Mouse (Mus musculus): ENCODE data around the gene Rps13. TPM values are rescaled to one million over a fixed set of nuclear protein-coding genes. Genes with fewer than 3 reads are reported as not detected.
A peak's percentile ranks its signal among the peaks of the same experiment; 100 is the strongest.
"Not testable (repeated sequence)": the region's sequence is repeated elsewhere in the genome, so short reads cannot be mapped to it uniquely, and the experiment has no call there.

Gene Rps13
- 323 TPM for polyA plus RNA-seq (2021)

- in situ Hi-C loops (cut with MboI; ENCODE audit: low pct_unique_long_range_greater_than_20kb): no loop called here
- ATAC-seq: peak; percentile 94
- POLR2A ChIA-PET: no interaction called here
- no peak for TF ChIP-seq CTCF (IDR thresholded peaks at IDR 0.05)
- DNase-seq (ENCODE audit: low read depth, low spot score): no peak
- CTCF ChIA-PET: interaction anchor here (1.1 kb wide), 1 partner anchor 11 kb away, joined by 3 read pairs; no protein-coding TSS in a partner anchor
- H3K27me3 ChIP-seq: no peaks in the 10 kb centered on the region
Observed at GRCm38 (mm10) chr7:116333713-116334668, at the start of gene Rps13. Gene Rps13 (minus strand): TSS chr7:116334195.

- CTCF ChIA-PET: interaction anchor here (1.0 to 1.1 kb wide), 2 partner anchors 15 to 22 kb away, joined by 3 to 5 read pairs; no protein-coding TSS in a partner anchor
- ATAC-seq; DNase-seq (ENCODE audit: low read depth, low spot score); POLR2A ChIA-PET; H3K27me3 ChIP-seq; in situ Hi-C loops (cut with MboI; ENCODE audit: low pct_unique_long_range_greater_than_20kb): not testable (repeated sequence)
- TF ChIP-seq CTCF (IDR thresholded peaks at IDR 0.05): peak; percentile 38
Observed at GRCm38 (mm10) chr7:116379181-116379580, 45.2 kb upstream of the Rps13 start.

GRCm38 (mm10) chr7:116374284-116374683 is 40.3 kb upstream of the Rps13 start:
- no peak for DNase-seq (ENCODE audit: low read depth, low spot score)
- no peak for TF ChIP-seq CTCF (IDR thresholded peaks at IDR 0.05)
- in situ Hi-C loops (cut with MboI; ENCODE audit: low pct_unique_long_range_greater_than_20kb): no loop called here
- H3K27me3 ChIP-seq: no peaks in the 10 kb centered on the region
- CTCF ChIA-PET: interaction anchor here (1.0 to 1.2 kb wide), 2 partner anchors 13 to 14 kb away, joined by 3 to 4 read pairs; no protein-coding TSS in a partner anchor
- POLR2A ChIA-PET: interaction anchor here (1.3 kb wide), 1 partner anchor 9 kb away, joined by 3 read pairs; no protein-coding TSS in a partner anchor
- no peak for ATAC-seq

- peak; percentile 67 for TF ChIP-seq CTCF (IDR thresholded peaks at IDR 0.05)
- CTCF ChIA-PET: no interaction called here
- DNase-seq (ENCODE audit: low read depth, low spot score) (no peak), ATAC-seq (no peak)
- in situ Hi-C loops (cut with MboI; ENCODE audit: low pct_unique_long_range_greater_than_20kb): no loop called here
- POLR2A ChIA-PET: no interaction called here
- no peaks in the 10 kb centered on the region for H3K27me3 ChIP-seq
Observed at GRCm38 (mm10) chr7:116336226-116336625, 2.2 kb upstream of the Rps13 start.

DNA sequence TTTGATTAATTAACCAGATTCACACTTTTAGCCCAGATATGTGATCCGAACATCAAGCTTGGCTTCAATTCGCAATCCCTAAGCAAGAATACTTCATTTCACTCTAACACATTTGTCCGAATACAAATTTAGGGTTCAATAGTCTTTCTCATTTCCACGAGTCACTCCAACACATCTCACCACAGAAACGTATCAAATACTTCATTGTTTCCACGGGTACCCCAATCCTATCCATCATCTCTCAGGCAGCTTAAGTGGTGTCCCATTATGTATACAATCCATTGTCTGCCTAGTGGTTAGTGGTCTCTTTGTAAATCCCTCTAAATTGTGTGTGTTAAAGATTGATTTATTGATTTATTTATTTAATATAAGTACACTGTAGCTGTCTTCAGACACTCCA is 1.1 kb upstream of the Rps13 start:
- no peak for DNase-seq (ENCODE audit: low read depth, low spot score)
- no peak for TF ChIP-seq CTCF (IDR thresholded peaks at IDR 0.05)
- no peaks in the 10 kb centered on the region for H3K27me3 ChIP-seq
- ChIA-PET POLR2A (no interaction called here), CTCF (no interaction called here)
- in situ Hi-C loops (cut with MboI; ENCODE audit: low pct_unique_long_range_greater_than_20kb): no loop called here
- no peak for ATAC-seq

DNA sequence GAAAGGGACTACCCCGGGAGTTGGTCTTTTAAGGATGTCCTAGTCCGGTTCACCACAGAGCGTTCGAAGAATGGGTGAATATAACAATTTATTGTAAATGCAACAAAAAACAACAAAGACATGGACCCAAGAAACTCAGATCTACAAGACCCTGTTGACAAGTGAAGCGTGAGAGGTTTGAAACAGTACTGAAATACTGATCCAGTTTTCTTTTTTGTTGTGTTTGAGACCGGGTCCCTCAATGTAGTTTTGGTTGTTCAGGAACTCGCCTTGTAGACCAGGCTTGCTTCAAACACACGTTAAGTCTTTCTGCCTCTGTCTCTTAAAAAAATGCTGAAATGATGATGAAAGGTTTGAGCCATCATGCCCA is 659 bp upstream of the Rps13 start:
- TF ChIP-seq CTCF (IDR thresholded peaks at IDR 0.05): no peak
- ATAC-seq (no peak), DNase-seq (ENCODE audit: low read depth, low spot score) (no peak)
- in situ Hi-C loops (cut with MboI; ENCODE audit: low pct_unique_long_range_greater_than_20kb): no loop called here
- ChIA-PET CTCF (no interaction called here), POLR2A (no interaction called here)
- no peaks in the 10 kb centered on the region for H3K27me3 ChIP-seq

DNA sequence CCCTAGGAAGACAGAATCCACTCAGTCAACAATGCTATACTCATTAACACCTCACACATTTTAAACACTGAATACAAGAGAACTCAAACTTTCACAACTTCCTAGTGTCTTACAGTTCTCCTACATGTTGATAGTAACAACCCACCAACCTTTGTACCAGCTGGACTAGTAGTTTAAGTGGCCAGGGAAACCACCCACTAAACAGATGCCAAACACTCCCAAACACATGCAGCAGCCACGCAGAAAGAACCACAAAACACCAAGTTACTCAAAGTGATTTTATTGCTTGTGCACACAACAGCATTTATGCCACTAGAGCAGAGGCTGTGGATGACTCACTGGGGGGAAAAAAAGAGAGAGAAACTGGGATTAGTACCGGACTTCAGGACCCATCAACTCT is 2.7 kb downstream of the Rps13 start:
- ChIA-PET CTCF (interaction anchor here (1.8 kb wide), 1 partner anchor 87 kb away, joined by 6 read pairs; no protein-coding TSS in a partner anchor), POLR2A (no interaction called here)
- in situ Hi-C loops (cut with MboI; ENCODE audit: low pct_unique_long_range_greater_than_20kb): no loop called here
- ATAC-seq (no peak), DNase-seq (ENCODE audit: low read depth, low spot score) (no peak)
- H3K27me3 ChIP-seq: no peaks in the 10 kb centered on the region
- TF ChIP-seq CTCF (IDR thresholded peaks at IDR 0.05): no peak

GRCm38 (mm10) chr7:116329858-116330257 is 4.1 kb downstream of the Rps13 start:
- in situ Hi-C loops (cut with MboI; ENCODE audit: low pct_unique_long_range_greater_than_20kb): loop anchor here (10.0 kb wide), 2 partner anchors 165 to 195 kb away; no protein-coding TSS in a partner anchor
- no peaks in the 10 kb centered on the region for H3K27me3 ChIP-seq
- ATAC-seq: no peak
- no peak for TF ChIP-seq CTCF (IDR thresholded peaks at IDR 0.05)
- ChIA-PET CTCF (no interaction called here), POLR2A (no interaction called here)
- DNase-seq (ENCODE audit: low read depth, low spot score): no peak

DNA sequence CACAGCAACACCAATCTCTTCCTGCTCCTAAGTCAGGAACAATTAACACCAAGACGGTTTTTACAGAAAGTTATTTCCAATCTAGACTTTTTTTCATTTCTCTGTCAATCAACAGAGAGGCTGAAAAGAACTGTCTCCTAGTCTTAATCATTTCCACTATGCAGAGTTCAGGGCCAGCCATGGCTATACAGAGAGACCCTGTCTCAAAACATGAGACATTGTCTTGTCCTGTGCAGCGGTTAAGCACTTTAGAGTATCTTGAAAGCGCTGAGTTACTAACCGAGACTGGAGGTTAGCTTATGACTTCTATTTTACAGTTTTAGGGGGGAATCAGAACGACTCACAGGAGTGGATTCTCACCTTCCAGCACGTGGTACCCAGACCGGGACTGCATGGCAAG is 5.2 kb downstream of the Rps13 start:
- no peak for ATAC-seq
- no peak for TF ChIP-seq CTCF (IDR thresholded peaks at IDR 0.05)
- in situ Hi-C loops (cut with MboI; ENCODE audit: low pct_unique_long_range_greater_than_20kb): loop anchor here (10.0 kb wide), 2 partner anchors 164 to 194 kb away; no protein-coding TSS in a partner anchor
- POLR2A ChIA-PET: no interaction called here
- CTCF ChIA-PET: no interaction called here
- no peak for DNase-seq (ENCODE audit: low read depth, low spot score)
- H3K27me3 ChIP-seq: no peaks in the 10 kb centered on the region

- in situ Hi-C loops (cut with MboI; ENCODE audit: low pct_unique_long_range_greater_than_20kb): loop anchor here (10.0 kb wide), 2 partner anchors 163 to 193 kb away; no protein-coding TSS in a partner anchor
- ATAC-seq: no peak
- TF ChIP-seq CTCF (IDR thresholded peaks at IDR 0.05): no peak
- POLR2A ChIA-PET: no interaction called here
- H3K27me3 ChIP-seq: no peaks in the 10 kb centered on the region
- CTCF ChIA-PET: no interaction called here
- no peak for DNase-seq (ENCODE audit: low read depth, low spot score)
Observed at GRCm38 (mm10) chr7:116327901-116328300, 6.1 kb downstream of the Rps13 start.
